Mouse (Mus musculus) c-Kit-positive CD71-positive TER-119-negative erythroid progenitor cells, embryonic 14.5 days (primary cell): ENCODE measurements at regions not wholly inside any gene's neighbourhood (a gene's known extent, or its start where the extent isn't known, plus 50 kb on each side); places are given as distances from the start of the nearest gene placed in this dataset.
A peak's percentile ranks its signal among the peaks of the same experiment; 100 is the strongest.

ENCODE experiments used
- DNase-seq: peaks from one replicate; pipeline ENCODE4 v3.0.0-alpha.2; 2013; ENCODE audit warnings: low read depth

GRCm38 (mm10) chr10:53852091-53852490, 101.2 kb upstream of the Fam184a start:
- DNase-seq, result no peak

GRCm38 (mm10) chr10:53850568-53850967, 99.6 kb upstream of the Fam184a start:
- no peak for DNase-seq

GRCm38 (mm10) chr10:53813244-53813620, 62.3 kb upstream of the Fam184a start:
- no peak for DNase-seq

- DNase-seq, result peak; percentile 9
These were observed 61.8 kb upstream of the Fam184a start for GRCm38 (mm10) chr10:53812597-53813243.

GRCm38 (mm10) chr10:53811904-53812596, 61.1 kb upstream of the Fam184a start:
- no peak for DNase-seq

- no peak for DNase-seq
These were observed 55.8 kb upstream of the Fam184a start for GRCm38 (mm10) chr10:53806697-53807096.

- DNase-seq, result no peak
These were observed 50.2 kb upstream of the Fam184a start for GRCm38 (mm10) chr10:53801048-53801641.
